Mouse (Mus musculus) testis, postnatal 10 days (tissue): ENCODE data around the gene Npm3.
A peak's percentile ranks its signal among the peaks of the same experiment; 100 is the strongest.

Source experiments
- DNase-seq: peaks from one replicate; pipeline ENCODE4 v3.0.0; 2021; ENCODE audit warnings: low spot score

Gene Npm3

DNA sequence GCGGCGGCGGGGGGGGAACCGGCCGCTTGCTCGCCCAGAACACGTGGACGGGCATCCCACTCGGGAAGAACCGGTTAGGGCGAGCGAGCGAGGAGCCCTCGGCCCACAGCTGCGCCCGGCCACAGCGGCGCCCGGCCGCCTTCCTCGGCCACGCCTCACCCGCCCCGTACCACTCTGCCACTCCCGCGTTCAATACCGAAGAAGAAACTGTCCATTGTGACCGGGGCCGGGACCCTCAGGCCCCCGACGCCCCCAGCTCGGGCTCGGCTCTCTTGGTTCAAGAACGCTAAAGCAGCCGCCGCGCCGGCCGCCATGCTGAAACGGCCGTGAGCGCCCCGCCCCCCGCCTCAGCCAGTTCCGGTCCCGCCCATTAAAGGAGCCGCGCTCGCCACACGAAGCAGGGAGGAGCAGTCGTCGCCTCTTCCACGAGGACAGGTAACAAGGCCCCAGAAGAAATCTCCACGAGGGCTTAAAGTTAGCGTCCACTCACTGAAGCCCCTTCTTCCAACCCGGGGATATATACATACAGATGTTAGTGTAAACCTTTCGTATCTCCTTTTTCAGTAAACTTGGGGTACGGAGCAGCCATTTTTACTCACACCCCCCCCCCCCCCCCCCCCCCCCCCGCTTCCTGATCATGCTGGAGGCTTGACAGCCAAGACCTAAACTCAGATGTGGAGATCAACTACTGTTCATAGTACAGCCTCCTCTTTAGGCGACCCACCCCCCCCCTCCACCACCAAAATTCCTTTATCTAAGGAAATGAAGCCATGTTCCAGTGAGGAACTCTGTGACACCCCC lies at the start of gene Npm3:
TSS of gene Npm3 (minus strand) at position 349 of the 801 bp plus-strand sequence.
- DNase-seq = peak; percentile 94

DNA sequence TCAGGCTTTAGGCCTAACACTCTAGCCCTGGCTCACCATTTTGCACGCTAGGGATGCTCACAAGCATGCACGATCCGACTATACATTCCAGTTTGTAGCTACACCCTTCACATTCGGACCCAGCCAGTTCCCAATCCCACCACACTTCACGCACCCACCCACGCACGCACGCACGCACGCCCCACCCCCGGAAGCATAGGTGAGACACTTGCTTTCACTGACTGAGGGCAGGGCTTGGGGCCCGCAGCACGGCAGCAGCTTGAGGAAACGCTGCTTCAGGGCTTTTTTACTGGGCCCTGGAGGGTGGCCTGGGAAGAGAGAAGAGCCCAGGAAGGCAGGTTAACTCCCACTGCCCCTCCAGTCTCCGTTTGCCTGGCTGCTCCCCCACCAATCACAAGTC lies 47.5 kb upstream of the Npm3 start:
- DNase-seq = no peak

DNA sequence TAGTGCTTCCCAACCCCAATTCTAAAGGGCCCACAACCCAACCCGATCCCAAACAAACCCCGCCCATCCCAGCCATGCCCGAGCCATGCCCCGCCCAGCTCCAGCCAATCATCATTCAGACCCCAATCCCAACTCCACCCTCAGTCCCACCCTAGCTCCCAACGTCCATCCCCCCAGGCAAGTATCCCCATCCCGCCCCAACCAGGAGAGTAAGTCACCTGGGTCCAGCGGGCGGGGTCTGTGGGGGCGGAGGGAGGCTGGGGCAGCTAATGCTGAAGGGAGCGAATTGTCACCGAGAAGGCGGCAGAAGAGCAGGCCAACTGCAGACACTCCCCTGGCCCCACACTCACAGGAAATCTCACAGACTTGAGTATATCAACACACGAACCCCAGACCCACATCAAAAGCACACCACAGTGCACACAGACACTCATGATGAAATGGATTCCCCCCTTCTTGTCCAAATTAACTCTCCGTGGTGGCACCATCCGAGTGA lies 46.7 kb upstream of the Npm3 start:
- DNase-seq = peak; percentile 61

DNA sequence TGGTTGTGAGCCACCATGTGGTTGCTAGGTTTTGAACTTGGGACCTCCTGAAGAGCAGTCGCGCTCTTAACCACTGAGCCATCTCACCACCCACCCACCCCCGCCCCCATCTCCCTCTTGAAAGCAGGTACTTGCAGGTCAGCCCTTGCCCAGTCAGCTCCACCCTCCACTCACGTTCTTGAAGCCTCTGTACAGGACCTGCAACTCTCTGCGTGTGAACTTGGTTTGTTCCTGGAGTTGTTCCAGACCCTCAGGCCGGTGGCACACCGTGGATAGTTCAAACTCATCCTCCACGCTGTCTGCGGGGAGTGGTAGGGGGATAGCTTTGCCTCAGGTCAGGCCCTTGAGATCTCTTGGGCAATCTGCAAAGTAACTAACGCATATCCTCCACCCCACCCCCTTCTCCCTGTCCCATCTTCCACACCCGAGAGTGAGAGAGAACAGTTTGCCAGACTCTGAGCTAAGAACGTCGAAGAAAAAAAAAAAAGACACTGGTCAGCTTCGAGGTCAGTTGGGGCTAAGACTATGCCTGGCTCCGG lies 46.1 kb upstream of the Npm3 start:
- no peak for DNase-seq

DNA sequence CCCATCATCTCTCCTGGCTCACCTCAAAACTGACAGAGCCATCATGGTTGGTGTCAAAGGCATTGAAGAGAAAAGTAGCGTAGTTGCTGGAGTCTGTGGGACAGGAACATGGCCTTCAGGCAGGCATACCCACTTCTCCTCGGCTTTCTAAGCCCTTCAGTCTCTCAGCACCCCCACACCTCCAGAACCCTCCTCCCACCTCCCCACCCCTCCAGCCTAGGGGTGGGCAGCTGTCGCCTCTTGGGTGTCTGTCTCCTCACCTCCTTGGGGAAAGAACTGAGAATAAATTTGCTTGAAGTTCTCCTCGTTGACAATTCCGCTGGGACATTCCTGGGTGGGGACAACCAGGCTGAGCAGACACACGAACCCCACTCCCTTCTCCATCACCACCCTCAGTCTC lies 45.3 kb upstream of the Npm3 start:
- no peak for DNase-seq

DNA sequence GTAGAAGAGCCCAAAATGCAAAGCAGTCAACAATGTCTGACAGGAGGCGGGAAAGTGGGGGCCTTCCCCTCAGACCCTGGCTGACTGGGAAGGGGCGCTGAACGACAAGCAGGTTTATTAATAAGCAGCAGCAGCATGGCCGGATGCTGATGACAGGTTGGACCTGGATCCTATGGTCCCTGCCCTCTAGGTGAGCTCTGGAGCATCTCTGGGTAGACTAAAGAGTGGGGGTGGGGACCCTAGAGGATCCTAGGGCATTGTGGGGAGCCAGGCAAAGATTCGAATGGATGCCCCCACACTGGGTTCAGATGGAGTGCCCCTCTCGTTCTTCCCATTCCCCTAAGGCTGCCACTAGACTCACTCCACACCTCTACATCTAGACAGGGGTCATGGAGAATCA lies 43.0 kb upstream of the Npm3 start:
- DNase-seq = no peak

DNA sequence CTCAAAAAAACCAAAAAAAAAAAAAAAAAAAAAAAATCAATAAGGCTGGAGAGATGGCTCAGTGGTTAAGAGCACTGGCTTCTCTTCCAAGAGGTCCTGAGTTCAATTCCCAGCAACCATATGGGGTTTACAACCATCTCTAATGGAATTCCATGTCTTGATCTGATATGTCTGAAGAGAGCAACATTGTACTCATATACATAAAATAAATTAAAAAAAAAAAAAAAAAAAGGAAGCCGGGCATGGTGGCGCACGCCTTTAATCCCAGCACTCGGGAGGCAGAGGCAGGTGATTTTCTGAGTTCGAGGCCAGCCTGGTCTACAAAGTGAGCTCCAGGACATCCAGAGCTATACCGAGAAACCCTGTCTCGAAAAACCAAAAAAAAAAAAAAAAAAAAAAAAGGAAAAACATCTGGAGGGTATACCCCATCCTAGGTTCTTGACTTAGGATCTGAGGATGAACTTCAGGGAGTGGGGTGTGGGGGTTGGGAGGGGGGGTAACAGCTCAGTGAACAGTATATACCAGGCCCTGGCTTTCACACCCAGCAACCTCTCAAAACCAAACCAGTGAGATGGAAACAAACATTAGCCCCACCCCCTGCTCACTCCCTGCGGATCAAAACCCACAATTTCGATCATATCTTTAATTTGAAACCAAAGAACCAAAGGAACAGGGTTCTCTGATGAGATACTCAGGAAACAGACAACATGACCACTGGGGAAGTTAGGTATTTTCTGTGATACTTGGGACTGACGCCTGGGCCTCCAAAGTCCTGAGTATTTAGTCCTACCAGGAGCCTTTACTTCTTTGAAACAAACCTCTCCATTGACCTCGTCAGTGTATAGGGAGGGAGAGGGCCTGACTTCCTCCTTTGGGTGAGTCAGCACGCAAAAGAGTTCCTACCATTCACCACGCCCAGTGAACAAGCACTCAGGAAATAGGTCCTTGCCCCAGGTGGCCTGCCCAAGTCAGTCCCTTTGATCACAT lies 40.8 kb upstream of the Npm3 start:
- DNase-seq = no peak

DNA sequence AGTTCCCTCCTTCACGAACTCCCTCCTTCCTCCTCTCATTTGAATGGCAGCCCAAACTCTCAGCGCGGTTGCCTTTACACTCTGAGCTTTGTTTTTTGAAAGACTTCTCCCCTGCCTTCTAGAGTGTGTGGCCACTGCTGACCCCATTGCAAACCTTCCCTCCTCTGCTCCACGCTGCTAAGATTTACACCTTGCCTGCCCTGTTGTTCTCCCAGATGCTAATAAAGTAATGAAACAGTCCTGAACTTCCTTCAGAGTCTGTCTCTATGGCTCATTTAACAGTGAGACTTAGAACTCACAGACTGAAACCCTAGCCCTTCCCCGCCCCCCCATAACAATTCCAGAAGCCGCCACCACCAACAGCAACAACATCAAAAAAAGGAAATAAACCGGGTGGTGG lies 40.0 kb upstream of the Npm3 start:
- no peak for DNase-seq

DNA sequence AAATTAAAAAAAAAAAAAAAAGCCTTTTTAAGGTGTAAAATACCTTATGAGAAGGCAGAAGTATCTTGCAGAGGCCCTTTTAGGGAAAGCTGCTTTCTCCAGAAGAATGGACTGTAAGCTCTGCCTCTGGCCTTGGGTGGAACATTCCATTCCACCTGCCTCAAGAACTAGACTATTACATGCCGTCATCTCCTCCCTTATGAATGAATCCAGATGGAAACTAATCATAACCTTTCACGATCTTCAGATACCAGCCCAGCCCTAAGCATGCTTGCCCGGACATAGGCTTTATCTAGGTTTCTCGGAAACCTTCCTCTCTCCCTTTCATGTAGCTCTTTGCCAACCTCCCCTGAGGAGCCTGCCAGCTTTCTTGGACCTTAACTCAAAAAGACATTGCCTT lies 38.9 kb upstream of the Npm3 start:
- no peak for DNase-seq

DNA sequence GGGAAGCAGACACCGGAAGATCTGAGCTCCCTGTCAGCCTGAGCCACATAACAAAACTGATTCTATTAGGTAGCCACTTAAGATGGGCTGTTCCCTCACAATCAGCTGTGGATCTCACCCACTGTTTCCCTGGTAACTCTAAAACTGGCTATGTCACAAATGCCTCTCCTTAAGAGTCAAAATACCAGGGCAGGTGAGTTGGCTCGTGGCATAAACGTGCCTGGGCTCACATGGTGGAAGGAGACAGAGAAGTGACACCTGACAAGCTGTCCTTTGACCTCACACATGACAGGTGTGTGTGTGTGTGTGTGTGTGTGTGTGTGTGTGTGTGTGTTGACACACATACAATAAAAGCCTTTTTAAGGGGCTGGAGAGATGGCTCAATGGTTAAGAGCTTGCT lies 38.1 kb upstream of the Npm3 start:
- DNase-seq = no peak

DNA sequence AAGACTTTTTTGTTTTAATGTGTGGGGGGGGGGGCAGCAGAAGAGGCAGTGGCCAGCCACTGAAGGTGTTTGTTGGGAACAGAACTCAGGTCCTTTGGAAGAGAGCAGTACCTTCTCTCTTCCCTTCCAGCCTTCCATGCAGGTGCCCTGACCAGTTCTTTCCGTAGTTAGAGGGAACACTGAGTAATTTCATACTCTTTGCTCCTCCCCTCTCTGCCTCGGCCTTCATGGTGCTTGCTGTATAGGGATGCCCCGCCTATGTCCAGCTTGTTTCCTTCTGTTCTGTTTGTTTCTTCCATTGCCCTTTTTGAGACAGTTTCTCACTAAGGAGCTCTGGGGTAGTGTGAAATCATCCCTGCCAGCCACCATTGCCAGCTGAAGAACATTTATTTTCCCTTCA lies 36.1 kb upstream of the Npm3 start:
- no peak for DNase-seq

DNA sequence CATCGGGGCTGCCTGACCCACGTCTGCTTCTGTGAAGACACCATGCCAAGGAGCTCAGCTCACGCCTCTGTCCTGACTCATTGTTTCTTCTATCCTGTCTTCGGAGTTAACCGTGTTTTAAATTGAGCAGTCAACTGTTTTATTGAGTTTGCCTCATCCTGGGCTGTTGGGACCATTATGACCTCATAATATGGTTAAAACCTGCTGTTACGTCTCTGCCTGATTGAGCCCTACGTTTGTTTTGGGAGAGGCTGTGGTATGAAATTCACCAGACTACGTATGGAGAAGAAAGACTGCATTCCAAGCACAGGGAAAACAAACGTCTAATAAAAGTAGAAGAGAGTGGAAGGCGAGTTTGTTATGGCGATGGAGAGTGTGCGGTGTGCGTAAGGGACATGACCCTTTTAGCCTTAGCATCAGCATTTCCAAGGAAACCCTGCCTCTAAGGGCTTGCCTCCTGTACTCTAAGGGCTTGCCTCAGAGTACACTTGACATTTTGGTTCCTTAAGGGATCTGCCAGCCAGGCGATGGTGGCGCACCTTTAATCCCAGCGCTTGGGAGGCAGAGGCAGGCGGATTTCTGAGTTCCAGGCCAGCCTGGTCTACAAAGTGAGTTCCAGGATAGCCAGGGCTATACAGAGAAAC lies 34.7 kb upstream of the Npm3 start:
- DNase-seq = no peak

DNA sequence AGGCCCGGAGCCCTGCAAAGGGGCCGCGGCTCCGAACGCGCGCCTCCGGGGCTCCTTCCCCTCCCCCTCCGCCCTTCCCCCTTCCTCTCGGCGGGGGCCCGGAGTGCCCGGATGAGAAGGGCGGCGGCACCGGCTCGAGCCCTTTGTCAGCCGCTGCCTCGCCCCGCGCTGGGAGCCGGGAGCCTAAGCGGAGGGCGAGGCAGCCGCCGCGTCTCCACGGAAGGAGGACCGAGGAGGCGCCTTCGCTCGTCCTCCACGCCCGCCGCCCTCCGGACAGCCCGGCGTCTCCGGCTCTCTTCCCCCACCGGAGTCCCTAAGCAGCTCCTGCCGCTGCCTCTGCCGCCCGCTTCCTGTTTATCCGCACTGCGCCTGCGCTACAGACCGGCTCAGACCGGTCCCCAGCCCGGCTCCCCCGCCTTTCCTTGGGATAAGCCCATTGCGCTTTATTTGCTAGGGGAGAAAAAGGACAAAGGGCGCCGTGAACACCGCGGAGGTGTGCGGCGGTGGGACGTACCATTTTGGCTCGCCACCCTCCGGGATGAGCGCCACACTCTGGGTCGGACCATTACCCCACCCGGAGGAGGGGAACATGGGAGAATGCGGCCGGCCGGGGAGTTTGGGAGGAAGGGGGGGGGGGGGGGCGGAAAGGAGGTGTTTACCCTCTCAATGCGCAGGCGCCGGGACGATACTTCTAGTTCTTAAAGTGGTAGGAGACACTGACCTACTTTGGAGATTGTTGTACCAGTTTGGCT lies 34.0 kb upstream of the Npm3 start, which contains the start of gene Mgea5:
TSS of gene Mgea5 (minus strand) at position 657 of the 752 bp plus-strand sequence.
- peak; percentile 97 for DNase-seq

DNA sequence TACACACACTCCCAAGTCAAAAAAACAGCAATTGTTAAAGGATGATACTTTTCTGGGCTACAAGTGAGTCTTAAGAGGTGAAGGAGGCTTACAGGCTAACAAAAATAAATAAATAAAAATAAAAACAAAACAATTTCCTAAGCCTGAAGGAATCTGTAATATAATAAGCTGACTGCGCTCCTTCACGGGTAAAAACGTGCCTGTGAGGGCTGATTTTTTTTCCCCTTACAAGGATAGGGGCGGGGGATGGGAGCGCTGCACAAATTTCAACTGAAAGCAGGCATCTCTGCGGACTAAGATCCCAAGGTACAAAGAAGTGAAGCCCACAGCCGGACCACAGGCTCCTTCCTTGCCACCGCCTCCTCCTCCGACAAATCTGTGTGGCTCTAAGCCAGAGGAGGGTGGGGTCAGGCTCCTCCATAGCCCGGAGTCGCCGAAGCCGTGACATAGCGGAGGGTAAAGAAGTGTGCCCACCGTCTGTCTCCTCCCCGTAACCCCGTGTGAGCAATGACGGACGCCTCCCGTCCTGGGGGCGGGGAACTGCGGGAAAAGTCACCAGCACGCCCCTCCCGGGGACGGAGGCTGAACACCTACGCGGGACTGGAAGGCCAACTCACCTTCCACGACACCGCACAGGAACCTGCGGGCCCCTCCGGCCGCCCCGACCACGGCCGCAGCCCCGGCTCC lies 33.1 kb upstream of the Npm3 start:
- peak; percentile 86 for DNase-seq

DNA sequence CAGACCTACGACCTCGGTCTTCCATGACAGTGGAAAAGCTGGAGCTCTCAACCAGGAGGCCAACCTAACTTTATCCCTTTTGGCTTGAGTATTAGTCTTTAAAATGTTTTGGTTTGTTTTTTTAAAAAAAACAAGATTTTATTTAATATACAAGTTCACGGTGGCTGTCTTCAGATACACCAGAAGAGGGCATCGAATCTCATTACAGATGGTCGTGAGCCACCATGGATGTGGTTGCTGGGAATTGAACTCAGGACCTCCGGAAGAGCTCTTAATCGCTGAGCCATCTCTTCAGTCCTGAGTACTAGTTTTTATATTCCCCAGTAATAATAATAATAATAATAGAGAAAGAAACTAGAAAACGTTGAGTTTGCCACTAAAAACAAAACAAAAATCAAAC lies 32.3 kb upstream of the Npm3 start:
- DNase-seq = no peak

DNA sequence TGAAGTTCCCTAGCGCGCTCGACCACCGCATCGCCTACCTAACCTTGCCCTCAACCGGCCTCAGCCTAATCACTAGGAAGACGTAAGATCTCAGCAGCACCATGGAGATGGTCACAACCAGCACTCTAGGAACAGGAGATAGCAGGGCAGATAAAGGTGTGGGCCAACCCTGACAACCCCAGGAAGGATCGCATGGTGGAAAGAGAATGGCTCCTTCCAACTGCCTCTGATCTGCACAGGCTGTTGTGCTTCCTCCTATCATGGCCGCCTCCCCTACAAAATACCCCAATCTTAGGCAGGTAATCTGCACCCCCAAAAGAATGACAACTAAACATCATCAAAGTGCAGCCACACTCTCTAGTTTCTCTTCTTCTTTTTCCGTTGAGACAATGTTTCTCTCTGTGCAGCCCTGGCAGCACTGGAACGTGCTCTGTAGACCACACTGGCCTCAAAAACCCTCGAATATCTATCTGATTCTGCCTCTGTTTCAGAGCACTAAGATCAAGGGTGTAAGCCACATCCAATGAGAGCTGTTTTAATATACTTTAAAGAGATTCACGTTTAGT lies 31.0 kb upstream of the Npm3 start:
- DNase-seq = no peak

DNA sequence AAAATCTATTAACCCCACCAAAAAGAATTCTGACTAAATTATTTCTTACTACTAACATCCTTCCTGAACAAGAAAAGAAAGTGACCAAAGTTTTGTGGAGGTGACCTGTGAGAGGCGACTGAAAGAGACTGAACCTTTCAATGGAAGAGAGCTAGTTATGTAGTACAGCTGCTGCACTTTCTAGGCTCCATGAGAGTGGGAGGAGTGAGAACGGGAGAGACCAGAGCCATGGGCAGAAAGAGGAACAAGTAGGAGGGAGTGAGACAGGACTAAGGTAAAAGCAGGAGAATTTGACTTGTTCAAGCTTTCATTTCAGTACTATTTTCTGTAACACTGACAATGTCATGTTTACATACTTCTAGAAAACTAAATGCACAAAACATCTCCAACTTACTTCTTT lies 26.1 kb upstream of the Npm3 start:
- DNase-seq = no peak

DNA sequence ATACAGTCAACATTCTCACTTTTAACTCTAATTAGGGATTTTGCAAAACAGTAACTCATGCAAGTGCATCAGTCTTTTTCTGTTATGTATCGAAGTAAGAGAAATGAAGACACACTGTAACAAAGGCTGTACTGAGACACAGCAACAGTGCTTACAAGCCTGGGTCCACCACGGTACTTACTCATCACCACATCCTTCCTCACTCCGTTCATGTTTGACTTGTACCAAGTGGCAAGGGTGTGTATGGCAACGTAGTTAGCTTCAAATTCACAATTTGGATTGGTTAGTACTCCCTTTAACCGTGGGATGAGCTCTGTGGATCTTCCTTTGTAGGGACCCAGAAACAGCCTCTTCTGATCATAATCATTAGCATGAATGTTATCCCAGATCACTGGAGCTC lies 22.1 kb upstream of the Npm3 start:
- DNase-seq = no peak

DNA sequence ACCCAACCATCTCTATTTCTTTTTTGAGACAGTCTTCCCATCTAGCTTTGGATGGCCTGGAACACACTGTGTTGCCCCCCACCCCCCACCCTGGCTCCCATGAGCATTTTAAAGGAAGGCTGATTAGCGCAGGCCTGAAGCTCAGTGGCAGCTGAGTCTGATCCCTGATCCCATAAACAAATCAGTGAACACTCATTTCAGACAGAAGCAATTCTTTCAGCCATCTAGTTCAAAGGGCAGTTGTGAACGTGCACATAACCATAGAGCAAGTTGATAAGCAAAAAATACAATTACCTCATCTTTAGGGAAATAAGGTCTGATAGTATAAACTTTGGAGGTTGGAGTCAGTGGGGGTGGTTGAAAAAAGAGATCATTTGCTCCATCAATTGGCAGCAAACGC lies 11.4 kb upstream of the Npm3 start:
- DNase-seq = no peak

DNA sequence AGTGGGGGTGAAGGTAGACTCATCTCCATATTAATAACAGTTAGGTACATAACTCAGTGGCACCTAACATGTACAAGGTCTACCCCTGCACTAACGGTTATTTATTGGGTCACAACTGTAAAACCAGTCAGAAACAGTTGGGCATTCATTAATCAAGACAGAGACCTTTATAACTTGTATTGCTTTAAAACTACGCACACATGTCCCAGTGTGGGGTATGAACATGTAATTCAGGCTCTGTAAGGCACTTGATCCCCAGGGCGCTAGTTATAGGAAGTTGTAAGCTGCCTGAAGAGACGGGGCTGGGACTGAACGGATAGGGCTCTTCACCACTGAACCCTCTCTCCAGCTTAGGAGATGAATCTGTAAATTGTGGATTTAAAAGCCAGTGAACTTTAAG lies 9.3 kb upstream of the Npm3 start:
- DNase-seq = no peak
